Mouse (Mus musculus): ENCODE data around the gene Adam12. TPM values are rescaled to one million over a fixed set of nuclear protein-coding genes. Genes with fewer than 3 reads are reported as not detected.

Adam12 gene
- 18.4 and 55.0 TPM in 2 replicates for polyA plus RNA-seq (2012; rRNA removed; ENCODE audit: low replicate concordance)

DNA sequence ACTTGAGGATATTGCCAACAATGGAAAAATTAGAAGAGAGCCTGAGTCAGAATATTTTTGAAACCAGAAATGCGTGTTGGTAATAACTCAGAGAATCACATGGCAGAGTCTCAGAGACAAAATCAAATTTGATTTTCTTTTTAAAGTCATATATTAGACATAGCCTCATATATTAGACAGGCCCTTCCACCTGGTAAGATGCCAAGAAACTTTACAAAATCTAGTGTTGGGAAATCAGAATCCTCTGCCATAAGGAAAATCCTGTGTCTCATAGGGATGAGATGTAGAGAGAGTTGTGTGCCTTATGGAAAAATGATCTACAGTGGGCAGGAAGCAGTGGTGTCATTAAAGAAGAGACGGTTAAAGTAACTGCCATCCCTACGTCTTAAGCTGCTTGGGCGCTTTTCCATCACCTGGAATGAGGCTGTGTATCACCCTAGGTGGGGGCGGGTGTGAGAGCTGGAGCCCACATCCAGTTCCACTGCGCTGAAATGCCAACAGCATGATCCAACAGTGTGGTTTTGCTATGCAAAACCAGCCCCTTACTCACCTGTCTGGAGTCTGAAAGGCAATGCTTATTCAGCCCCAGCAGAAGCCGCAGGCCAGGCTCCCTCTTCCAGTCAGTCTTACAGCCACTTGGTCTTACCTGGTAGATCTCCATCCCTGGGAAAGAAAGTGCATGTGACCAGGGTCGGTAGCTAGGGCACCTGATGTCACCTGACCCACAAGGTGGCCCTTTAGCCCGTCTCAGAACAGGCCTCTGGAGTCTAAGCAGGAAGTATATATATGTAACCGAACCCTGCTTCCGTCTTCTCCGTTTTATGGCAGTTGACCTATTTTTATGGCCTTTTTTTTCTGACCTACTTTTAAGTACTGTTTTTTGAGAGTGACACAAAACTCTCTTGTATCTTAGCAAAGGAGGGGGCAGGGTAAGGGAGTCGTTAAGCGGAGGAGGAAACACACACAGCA lies at the start of gene Adam12:
TSS of gene Adam12 (minus strand) at position 769 of the 969 bp plus-strand sequence.

Other genes starting within 250 kb of the Adam12 start
- gene D7Ertd443e, start 153.5 kb upstream of the Adam12 start, polyA plus RNA-seq (2012; rRNA removed; ENCODE audit: low replicate concordance): 0.16 and 0.51 TPM in 2 replicates